Mouse (Mus musculus): ENCODE measurements at regions not wholly inside any gene's neighbourhood (a gene's known extent, or its start where the extent isn't known, plus 50 kb on each side); places are given as distances from the start of the nearest gene placed in this dataset.
"Not testable (repeated sequence)": the region's sequence is repeated elsewhere in the genome, so short reads cannot be mapped to it uniquely, and the experiment has no call there.

- Histone ChIP-seq H3K9ac (replicated peaks) (no peak overlapping the region), H3K36me3 (no peaks in the 10 kb centered on the region), H3K4me1 (peaks cover 10% of the 10 kb centered on the region), H3K27me3 (no peaks in the 10 kb centered on the region), H3K4me3 (peak overlapping the region; percentile 4; the same call in 1 of the 2 replicates), H3K4me2 (replicated peaks) (peak overlapping the region; percentile 27), H3K27ac (replicated peaks) (no peak overlapping the region), H3K9me3 (no peaks in the 10 kb centered on the region)
- WGBS = 40% methylated on average over 22 of the region's 22 CpGs
- peak; percentile 46; the same call in 1 of the 2 replicates for ATAC-seq (replicated peaks)
Observed at GRCm38 (mm10) chr8:17948053-17948834, 1029.8 kb downstream of the Defb40 start.

GRCm38 (mm10) chr8:17934696-17935095, 1043.4 kb downstream of the Defb40 start:
- no peak overlapping the region for H3K27ac ChIP-seq (replicated peaks)
- no peaks in the 10 kb centered on the region for H3K9me3 ChIP-seq
- H3K4me2 ChIP-seq (replicated peaks) = no peak overlapping the region
- H3K27me3 ChIP-seq = no peaks in the 10 kb centered on the region
- H3K36me3 ChIP-seq = no peaks in the 10 kb centered on the region
- ATAC-seq (replicated peaks) = no peak
- no peak overlapping the region for H3K4me3 ChIP-seq
- H3K4me1 ChIP-seq = no peaks in the 10 kb centered on the region
- H3K9ac ChIP-seq (replicated peaks) = no peak overlapping the region

- H3K4me1 ChIP-seq = no peaks in the 10 kb centered on the region
Observed at GRCm38 (mm10) chr8:17909316-17909715, 1068.7 kb downstream of the Defb40 start.

GRCm38 (mm10) chr8:17888598-17888997, 1089.5 kb downstream of the Defb40 start:
- not testable (repeated sequence) for H3K9me3 ChIP-seq; ATAC-seq (replicated peaks); H3K4me3 ChIP-seq; H3K27ac ChIP-seq (replicated peaks); H3K36me3 ChIP-seq; H3K4me2 ChIP-seq (replicated peaks); H3K9ac ChIP-seq (replicated peaks); H3K4me1 ChIP-seq; H3K27me3 ChIP-seq
- 85% methylated on average over 5 of the region's 5 CpGs for WGBS

More at GRCm38 (mm10) chr8:17909316-17909715, 1068.7 kb downstream of the Defb40 start:
- H3K4me3 ChIP-seq = no peak overlapping the region
- no peaks in the 10 kb centered on the region for H3K9me3 ChIP-seq
- H3K27ac ChIP-seq (replicated peaks) = no peak overlapping the region
- no peaks in the 10 kb centered on the region for H3K27me3 ChIP-seq
- no peak overlapping the region for H3K4me2 ChIP-seq (replicated peaks)
- no peak overlapping the region for H3K9ac ChIP-seq (replicated peaks)
- no peak for ATAC-seq (replicated peaks)
- WGBS = 94% methylated on average over 15 of the region's 15 CpGs
- H3K36me3 ChIP-seq = no peaks in the 10 kb centered on the region

- Histone ChIP-seq H3K36me3 (no peaks in the 10 kb centered on the region), H3K27me3 (no peaks in the 10 kb centered on the region)
- WGBS = 89% methylated on average over 2 of the region's 2 CpGs
Observed at GRCm38 (mm10) chr8:17863388-17863787, 1114.7 kb downstream of the Defb40 start.

More at GRCm38 (mm10) chr8:17863388-17863787, 1114.7 kb downstream of the Defb40 start:
- H3K4me2 ChIP-seq (replicated peaks) = no peak overlapping the region
- H3K4me1 ChIP-seq = no peaks in the 10 kb centered on the region
- H3K27ac ChIP-seq (replicated peaks) = no peak overlapping the region
- H3K9ac ChIP-seq (replicated peaks) = no peak overlapping the region
- no peak overlapping the region for H3K4me3 ChIP-seq
- no peaks in the 10 kb centered on the region for H3K9me3 ChIP-seq
- ATAC-seq (replicated peaks) = no peak

Measured in forebrain, embryonic 15.5 days (tissue).